Mouse (Mus musculus) liver, embryonic 14.5 days (tissue): ENCODE results near the gene Bloc1s3.

Source experiments
- CTCF ChIP-seq: IDR thresholded peaks from 2 replicates; pipeline ENCODE4 v1.5.1; 2016; ENCODE audit warnings: antibody characterized with exemption, low read depth, control low read depth
- EP300 ChIP-seq: IDR thresholded peaks from 2 replicates; pipeline ENCODE4 v1.6.1; 2016; ENCODE audit warnings: antibody characterized with exemption, low read depth

DNA sequence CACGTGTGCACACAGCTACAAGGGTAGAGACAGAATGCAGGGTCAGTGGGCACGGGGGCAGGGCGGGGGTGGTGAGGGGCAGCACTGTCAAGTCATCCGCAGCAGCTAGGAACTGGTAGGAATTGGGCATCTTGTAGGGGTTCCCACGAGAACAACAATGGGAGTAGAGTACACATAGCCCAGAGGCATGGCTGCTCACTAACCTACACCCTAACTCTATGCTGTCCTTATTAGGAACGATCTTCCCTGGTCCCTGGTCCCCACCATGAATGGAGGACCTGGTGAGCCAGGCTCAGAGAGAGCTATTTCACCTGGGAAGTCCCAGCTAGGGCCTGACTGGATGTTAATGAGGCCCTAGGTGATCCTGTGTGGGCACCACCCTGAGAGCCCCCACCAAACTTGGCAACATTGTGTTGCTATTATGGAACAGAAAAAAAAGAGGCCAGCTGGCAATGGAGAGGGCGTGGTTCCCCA, 33.6 kb upstream of the Bloc1s3 start:
- TF ChIP-seq CTCF (no peak), EP300 (no peak)
